Mouse (Mus musculus): ENCODE data around the gene Lamtor4.
"Not testable (repeated sequence)": the region's sequence is repeated elsewhere in the genome, so short reads cannot be mapped to it uniquely, and the experiment has no call there.

Lamtor4 gene

GRCm38 (mm10) chr5:138255353-138256093, at the start of gene Lamtor4:
TSS of gene Lamtor4 (plus strand) at chr5:138255482.
- peak; percentile 100 for DNase-seq (ENCODE audit: low read depth, low spot score)

DNA sequence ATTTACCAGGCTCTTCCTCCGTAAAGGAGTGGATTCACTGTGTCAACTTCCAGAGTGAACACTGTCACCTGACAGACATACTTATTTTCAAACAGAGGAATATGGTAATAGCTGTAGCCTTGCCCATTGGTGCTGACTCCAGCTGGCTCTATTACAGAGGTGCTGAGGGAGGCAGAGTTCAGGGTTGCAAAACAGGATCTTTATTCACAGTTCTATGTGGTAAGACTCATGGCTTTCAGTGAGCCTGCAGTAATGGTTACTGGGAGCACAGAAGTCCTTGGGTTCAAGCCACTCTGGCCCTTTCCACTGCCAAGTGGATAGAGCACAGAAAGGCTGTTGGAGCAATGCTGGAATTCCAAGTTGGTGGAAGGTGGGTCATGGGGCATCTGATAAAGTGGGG, 48.0 kb upstream of the Lamtor4 start:
- DNase-seq (ENCODE audit: low read depth, low spot score): no peak

DNA sequence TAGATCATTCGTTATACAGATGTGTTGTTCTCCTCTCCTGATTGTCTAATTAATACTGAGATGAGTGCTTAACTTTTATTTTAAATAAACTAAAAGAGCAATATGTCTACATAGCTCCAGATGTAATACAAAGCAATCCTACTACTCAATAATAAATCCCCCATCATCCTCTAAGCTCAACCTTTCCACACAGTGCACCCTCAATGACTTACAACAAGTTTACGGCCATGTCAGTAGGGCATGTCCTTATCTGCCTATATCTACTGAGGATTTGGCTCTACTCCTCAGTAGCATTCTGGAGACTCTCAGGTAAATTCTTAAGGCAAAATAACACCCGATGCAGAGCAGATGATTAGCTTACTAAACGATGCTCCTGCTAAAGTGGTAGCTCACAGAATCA, 47.4 kb upstream of the Lamtor4 start:
- no peak for DNase-seq (ENCODE audit: low read depth, low spot score)

DNA sequence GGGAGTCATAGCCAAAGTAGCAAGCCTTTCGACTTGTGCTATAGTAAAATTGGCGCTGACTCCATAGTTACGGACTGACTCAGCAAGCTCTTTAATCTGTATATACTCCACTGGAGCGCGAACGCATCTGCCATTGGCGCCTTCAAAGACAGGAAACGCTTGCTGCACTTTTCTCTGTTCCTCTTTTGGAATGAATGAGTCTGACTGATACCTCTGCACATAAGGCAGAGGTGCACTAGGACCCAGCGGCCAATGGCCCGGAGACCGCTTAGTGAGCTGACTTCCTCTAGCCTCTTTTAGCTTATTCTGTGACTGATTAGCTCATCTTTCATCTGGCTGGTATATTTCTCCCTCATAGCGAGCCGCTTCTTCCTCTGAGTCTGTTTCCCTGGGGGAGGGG, 38.6 kb upstream of the Lamtor4 start:
- DNase-seq (ENCODE audit: low read depth, low spot score): not testable (repeated sequence)

GRCm38 (mm10) chr5:138219864-138220263, 35.4 kb upstream of the Lamtor4 start:
- no peak for DNase-seq (ENCODE audit: low read depth, low spot score)

DNA sequence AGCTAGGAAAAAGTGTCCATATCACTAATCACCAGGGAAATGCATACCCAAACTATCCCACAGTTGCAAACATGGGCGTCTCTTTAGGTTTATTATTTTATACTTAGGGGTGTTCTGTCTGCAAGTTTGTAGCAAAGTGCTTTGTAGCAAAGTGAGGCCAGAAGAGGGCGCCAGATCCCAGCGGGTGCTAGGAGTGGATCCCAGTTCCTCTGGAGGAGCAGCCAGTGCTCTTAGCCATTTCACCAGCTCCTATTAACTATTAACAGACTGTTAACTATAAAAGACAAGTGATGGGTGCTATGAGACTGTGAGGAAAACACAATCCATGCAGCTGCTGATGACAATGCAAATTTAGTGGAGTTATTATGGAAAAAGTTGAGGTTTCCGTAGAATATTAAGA, 33.2 kb upstream of the Lamtor4 start:
- DNase-seq (ENCODE audit: low read depth, low spot score): peak; percentile 91

DNA sequence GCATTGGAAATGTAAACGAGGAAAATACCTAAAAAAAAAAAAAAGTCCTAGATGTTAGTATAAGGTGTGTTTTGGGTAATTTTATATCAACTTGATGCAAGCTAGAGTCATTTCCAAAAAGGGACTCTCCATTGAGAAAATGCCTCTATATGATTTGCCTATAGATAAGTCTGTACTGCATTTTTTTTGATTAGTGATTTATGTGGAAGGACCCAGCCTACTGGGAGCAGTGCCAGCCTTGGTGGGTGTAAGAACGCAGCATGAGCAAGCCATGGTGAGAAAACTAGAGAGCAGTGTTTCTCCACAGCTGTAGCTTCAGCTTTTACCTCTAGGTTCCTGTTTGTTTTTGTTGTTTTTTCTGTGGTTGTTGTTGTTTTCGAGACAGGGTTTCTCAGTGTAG, 32.0 kb upstream of the Lamtor4 start:
- no peak for DNase-seq (ENCODE audit: low read depth, low spot score)

GRCm38 (mm10) chr5:138225700-138226099, 29.6 kb upstream of the Lamtor4 start, which contains the start of gene Nxpe5:
TSS of gene Nxpe5 (plus strand) at chr5:138225898.
- DNase-seq (ENCODE audit: low read depth, low spot score): no peak

- DNase-seq (ENCODE audit: low read depth, low spot score): no peak
These were observed 28.8 kb upstream of the Lamtor4 start for GRCm38 (mm10) chr5:138226491-138226890.

DNA sequence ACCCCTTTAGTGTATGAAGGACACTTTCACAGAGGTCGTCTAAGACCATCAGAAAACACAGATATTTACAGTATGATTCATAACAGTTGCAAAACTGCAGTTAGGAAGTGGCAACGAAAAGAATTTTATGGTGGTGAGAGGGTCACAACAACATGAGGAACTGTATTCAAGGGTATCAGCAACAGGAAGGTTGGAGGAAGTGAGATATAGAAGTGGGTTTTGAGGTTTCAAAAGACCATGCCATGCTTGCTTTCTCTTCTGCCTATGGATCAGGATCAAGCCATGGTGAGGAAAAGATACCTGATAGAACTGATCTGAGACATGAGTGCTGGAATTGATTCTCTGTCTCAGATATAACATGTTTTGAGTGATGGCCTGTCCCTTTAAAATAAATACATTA, 27.9 kb upstream of the Lamtor4 start:
- DNase-seq (ENCODE audit: low read depth, low spot score): no peak

DNA sequence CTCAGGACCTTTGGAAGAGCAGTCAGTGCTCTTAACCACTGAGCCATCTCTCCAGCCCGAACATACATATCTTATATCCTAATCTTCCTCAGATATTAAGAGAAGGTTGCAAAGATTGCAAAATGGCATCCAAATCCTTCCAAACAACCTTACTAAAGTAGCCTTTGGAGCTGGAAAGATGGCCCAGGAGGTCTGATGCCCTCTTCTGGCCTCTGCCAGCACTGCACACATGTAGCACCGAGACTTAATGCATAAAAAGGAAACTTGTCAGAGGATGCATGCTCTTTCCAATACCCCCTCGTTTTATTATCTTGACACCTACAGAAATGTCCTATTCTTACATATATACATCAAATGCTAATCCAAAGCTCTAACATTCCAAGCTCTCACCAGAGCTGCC, 27.3 kb upstream of the Lamtor4 start:
- peak; percentile 60 for DNase-seq (ENCODE audit: low read depth, low spot score)

GRCm38 (mm10) chr5:138229511-138229910, 25.8 kb upstream of the Lamtor4 start:
- no peak for DNase-seq (ENCODE audit: low read depth, low spot score)

DNA sequence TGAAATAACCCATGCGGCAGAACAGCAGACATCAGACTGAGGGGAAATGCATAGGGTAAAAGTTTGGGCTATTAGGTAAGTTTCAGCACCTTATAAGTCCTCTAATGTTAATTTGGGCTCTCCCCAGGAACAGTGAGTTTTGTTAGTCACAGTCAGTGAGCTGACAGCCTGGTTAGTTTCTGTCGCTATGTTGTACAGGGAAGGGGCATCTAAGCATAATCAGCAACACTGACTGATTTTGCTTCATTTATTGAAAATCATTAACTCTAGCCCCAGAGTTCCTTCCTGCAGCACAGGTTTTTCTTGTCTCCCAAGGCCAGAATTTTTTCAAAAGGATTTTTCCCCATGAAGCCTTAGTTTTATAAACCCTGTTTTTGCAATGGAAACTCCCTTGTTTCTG, 21.5 kb upstream of the Lamtor4 start:
- DNase-seq (ENCODE audit: low read depth, low spot score): no peak

- DNase-seq (ENCODE audit: low read depth, low spot score): no peak
These were observed 21.1 kb upstream of the Lamtor4 start for GRCm38 (mm10) chr5:138234224-138234623.

DNA sequence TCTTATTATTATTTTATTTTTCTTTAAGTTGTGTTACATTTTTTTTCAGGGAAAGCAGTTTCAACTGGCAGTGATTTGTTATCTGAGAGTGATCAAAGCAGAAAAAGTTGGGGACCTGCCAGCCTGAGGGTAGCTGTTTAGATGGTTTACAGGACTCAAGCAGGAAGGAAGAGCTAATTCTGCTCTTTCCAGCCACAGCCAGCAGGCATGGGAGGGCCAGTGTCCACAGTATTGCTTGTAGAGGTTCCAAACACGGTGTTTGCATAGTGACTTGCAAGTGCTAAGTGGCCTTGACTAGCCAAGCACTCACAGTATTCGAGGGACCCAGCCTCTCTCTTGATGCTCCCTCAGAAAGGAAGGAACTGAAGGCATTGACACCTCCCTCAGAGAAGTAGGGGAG, 13.8 kb upstream of the Lamtor4 start:
- no peak for DNase-seq (ENCODE audit: low read depth, low spot score)

DNA sequence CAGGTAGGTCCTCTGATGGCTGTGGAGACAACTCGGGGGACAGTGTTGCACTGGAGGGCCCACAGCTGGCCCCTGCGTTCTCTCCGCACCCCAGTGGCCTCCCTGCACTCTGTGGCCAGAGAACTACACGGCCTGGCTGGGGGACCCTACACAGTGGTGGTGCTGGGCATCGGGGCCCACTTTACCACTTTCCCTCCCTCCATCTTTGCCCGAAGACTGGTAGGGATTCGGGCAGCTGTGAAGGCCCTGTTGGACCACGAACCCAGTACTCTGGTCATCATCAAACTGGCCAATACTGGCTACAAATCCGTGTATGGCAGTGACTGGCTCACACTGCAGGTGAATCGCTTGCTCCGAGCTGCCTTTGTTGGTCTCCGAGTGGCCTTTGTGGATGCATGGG, 4.1 kb upstream of the Lamtor4 start:
- no peak for DNase-seq (ENCODE audit: low read depth, low spot score)

DNA sequence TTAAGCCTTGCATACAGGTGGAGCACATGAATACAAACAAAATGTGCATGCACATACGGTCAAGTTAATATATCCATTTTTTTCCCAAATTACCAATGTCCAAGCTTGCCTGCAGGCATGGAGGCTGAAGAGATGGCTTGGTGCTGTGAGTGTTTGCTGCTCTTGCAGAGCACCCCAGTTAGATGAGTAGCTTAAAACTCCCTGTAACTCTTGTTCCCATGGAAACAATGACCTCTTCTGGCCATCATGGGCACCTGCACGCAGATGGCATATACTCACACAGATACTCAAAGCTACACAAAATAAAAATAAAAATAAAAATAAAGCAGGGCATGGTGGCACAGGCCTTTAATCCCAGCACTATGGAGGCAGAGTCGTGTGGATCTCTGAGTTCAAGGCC, 2.2 kb upstream of the Lamtor4 start:
- no peak for DNase-seq (ENCODE audit: low read depth, low spot score)

DNA sequence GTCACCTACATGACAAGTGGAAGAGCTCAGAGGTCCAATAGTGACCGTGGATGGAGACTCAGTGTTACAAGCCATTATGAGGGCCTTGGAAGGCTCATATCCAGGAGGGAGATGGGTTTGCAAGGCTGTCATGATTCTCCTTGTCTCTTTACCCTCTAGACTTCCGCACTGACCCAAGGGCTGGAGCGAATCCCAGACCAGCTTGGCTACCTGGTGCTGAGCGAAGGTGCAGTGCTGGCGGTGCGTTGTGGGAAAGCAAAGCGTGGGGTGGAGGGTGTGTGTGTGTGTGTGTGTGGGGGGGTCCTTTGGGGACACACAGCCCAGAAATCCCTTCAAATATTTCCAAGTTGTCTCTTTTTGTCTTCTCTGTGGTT, 799 bp downstream of the Lamtor4 start:
- DNase-seq (ENCODE audit: low read depth, low spot score): no peak

GRCm38 (mm10) chr5:138256966-138257584, 1.8 kb downstream of the Lamtor4 start:
- DNase-seq (ENCODE audit: low read depth, low spot score): peak; percentile 52

DNA sequence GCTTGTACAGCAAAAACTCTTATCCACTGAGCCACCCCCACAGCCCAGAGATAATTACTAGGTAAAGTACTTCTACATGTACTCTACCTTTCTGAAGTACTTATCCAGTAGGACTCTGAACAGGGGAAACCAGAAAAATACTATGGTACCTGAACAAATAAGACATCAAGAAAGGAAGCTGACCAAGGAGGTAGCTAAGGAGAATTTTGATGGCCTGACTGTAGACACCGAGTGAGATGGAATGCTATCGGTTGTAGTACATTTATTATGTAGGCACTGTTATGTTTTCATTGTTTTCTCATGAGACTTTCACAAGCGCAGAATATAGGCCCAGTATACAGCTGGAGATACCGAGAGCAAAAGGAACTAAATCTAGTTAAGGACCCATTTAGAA, 2.3 kb downstream of the Lamtor4 start:
- DNase-seq (ENCODE audit: low read depth, low spot score): no peak

GRCm38 (mm10) chr5:138258078-138258477, 2.8 kb downstream of the Lamtor4 start:
- DNase-seq (ENCODE audit: low read depth, low spot score): no peak

GRCm38 (mm10) chr5:138258542-138258941, 3.3 kb downstream of the Lamtor4 start:
- no peak for DNase-seq (ENCODE audit: low read depth, low spot score)

- no peak for DNase-seq (ENCODE audit: low read depth, low spot score)
These were observed 3.7 kb downstream of the Lamtor4 start for GRCm38 (mm10) chr5:138258993-138259392.

Data from 3T3-L1 (cell line).